ENCODE assay signal across 7 mouse cellular contexts in the genomic region with DNA sequence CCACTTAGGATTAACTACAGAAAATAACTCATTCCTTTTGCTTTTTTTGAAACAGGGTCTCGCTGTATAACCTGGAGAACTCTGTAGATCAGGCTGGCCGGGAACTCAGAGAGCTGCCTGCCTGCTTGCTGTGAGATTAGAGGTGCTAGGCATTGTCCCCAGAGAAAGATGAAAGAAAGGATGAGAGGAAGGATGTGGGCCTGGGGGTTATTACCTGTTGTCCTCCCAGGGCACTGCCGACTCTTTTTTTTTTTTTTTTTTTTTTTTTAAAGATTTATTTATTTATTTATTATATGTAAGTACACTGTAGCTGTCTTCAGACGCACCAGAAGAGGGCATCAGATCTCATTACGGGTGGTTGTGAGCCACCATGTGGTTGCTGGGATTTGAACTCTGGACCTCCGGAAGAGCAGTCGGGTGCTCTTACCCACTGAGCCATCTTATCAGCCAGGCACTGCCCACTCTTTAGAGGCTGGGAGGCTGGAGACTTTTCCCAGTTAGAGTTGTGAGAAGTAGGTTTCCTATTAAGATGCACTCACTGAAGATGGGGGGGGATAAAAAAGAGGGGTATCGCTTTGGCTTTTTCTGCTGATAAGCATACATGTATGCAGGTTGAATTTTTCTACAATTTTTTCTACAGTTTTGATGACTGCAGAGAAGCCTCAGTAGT. TPM values are rescaled to one million over a fixed set of nuclear protein-coding genes. Genes with fewer than 3 reads are reported as not detected.
DNase-seq lines count a peak whose midpoint lies in the region; ATAC-seq and TF ChIP-seq lines count a peak whose summit lies in the region.
"Not testable (repeated sequence)": the region's sequence is repeated elsewhere in the genome, so short reads cannot be mapped to it uniquely, and the experiment has no call there.

No protein-coding gene starts in this region.

- H3K27ac ChIP-seq in MEL (ENCODE audit: control insufficient read depth, low read depth, low read length); layer of hippocampus, adult 2 months; midbrain, embryonic 13.5 days: not testable (repeated sequence)
- H3K27ac ChIP-seq in embryonic facial prominence, embryonic 15.5 days (replicated peaks): peak overlapping the region; percentile 3; the same call in 1 of the 2 replicates
- 0 out of 2 replicates have a peak overlapping the region, but pooled peaks have one; percentile 1 for H3K27ac ChIP-seq in heart, embryonic 15.5 days
- 0 out of 2 replicates have a peak overlapping the region, but pooled peaks have one; percentile 32 for H3K27ac ChIP-seq in liver, embryonic 11.5 days (ENCODE audit: low read depth, low read length)

- TF ChIP-seq RAD21 in MEL (IDR thresholded peaks at IDR 0.05; ENCODE audit: low read depth, low read length): not testable (repeated sequence)

- DNase-seq in MEL (ENCODE audit: low read depth, low spot score); layer of hippocampus, adult 2 months (ENCODE audit: low spot score in 2 of 2); liver, embryonic 11.5 days (ENCODE audit: low spot score): not testable (repeated sequence)
- DNase-seq in heart, adult 11 months: peak; percentile 82

- peaks cover 17 to 44% of the 10 kb centered on the region in 2 experiments for H3K36me3 ChIP-seq in MEL (ENCODE audit: control insufficient read depth in 1 of 2, insufficient read depth in 2 of 2, low read length in 2 of 2)
- H3K36me3 ChIP-seq in embryonic facial prominence, embryonic 15.5 days: peaks cover 51% of the 10 kb centered on the region
- peaks cover 48% of the 10 kb centered on the region for H3K36me3 ChIP-seq in heart, embryonic 15.5 days
- H3K36me3 ChIP-seq in liver, embryonic 11.5 days (ENCODE audit: control insufficient read depth, insufficient read depth, low read length): peaks cover 26% of the 10 kb centered on the region
- H3K36me3 ChIP-seq in midbrain, embryonic 13.5 days: peaks cover 38% of the 10 kb centered on the region

- TF ChIP-seq CTCF in MEL (IDR thresholded peaks at IDR 0.05 in 2 of 3, conservative IDR thresholded peaks at IDR 0.05 in 1 of 3; ENCODE audit: control insufficient read depth in 1 of 3, insufficient read depth in 1 of 3, low read depth in 2 of 3, low read length in 3 of 3, poor library complexity in 1 of 3, severe bottlenecking in 1 of 3): not testable (repeated sequence)
- TF ChIP-seq CTCF in layer of hippocampus, adult 2 months (conservative IDR thresholded peaks at IDR 0.05): 0 out of 2 replicates have a peak, but pooled peaks have one; percentile 10

- H3K9ac ChIP-seq in MEL (ENCODE audit: control insufficient read depth, low read depth, low read length, poor library complexity, severe bottlenecking); embryonic facial prominence, embryonic 15.5 days; heart, embryonic 15.5 days; liver, embryonic 11.5 days (ENCODE audit: low read depth, low read length); midbrain, embryonic 13.5 days (replicated peaks): not testable (repeated sequence)

- H3K4me3 ChIP-seq in MEL (ENCODE audit: control insufficient read depth in 1 of 2, insufficient read depth in 1 of 2, low read depth in 2 of 2, low read length in 2 of 2); embryonic facial prominence, embryonic 15.5 days (replicated peaks); heart, embryonic 15.5 days; layer of hippocampus, adult 2 months; liver, embryonic 11.5 days (ENCODE audit: low read depth, low read length); midbrain, embryonic 13.5 days (replicated peaks): not testable (repeated sequence)

- H3K79me2 ChIP-seq in MEL (ENCODE audit: control insufficient read depth, insufficient read depth, low read length, poor library complexity): peaks cover 54% of the 10 kb centered on the region

- TF ChIP-seq POLR2A in MEL (IDR thresholded peaks at IDR 0.05; ENCODE audit: control insufficient read depth in 1 of 2, insufficient read depth in 1 of 2, low read depth in 1 of 2, low read length in 2 of 2, poor library complexity in 1 of 2): peak in 1 of 2 experiments; percentile 32; a peak in 1 of 4 replicates

- peaks cover 0 to 19% of the 10 kb centered on the region in 2 experiments; a peak in 3 of 4 replicates for H3K4me1 ChIP-seq in MEL (ENCODE audit: control insufficient read depth in 1 of 2, insufficient read depth in 2 of 2, low read length in 2 of 2)
- peaks cover 48% of the 10 kb centered on the region for H3K4me1 ChIP-seq in embryonic facial prominence, embryonic 15.5 days
- H3K4me1 ChIP-seq in heart, embryonic 15.5 days (replicated peaks): peaks cover 44% of the 10 kb centered on the region
- peaks cover 33% of the 10 kb centered on the region for H3K4me1 ChIP-seq in liver, embryonic 11.5 days (replicated peaks; ENCODE audit: control insufficient read depth, insufficient read depth, low read length)
- H3K4me1 ChIP-seq in midbrain, embryonic 13.5 days (replicated peaks): peaks cover 58% of the 10 kb centered on the region

- not testable (repeated sequence) for H3K9me3 ChIP-seq in MEL (replicated peaks; ENCODE audit: insufficient read depth, low read length); embryonic facial prominence, embryonic 15.5 days (replicated peaks); heart, embryonic 15.5 days (replicated peaks); liver, embryonic 11.5 days (ENCODE audit: control insufficient read depth, low read length); midbrain, embryonic 13.5 days

- not testable (repeated sequence) for ATAC-seq in embryonic facial prominence, embryonic 15.5 days (ENCODE audit: insufficient number of reproducible peaks, low FRiP score, low TSS enrichment, low read depth); heart, embryonic 15.5 days (replicated peaks; ENCODE audit: insufficient number of reproducible peaks, insufficient read depth, low FRiP score, low read depth); liver, embryonic 11.5 days (replicated peaks; ENCODE audit: low FRiP score); midbrain, embryonic 13.5 days

- WGBS in embryonic facial prominence, embryonic 15.5 days: 71% methylated on average over 6 of the region's 8 CpGs
- 59% methylated on average over 7 of the region's 8 CpGs for WGBS in heart, embryonic 15.5 days
- 71% methylated on average over 6 of the region's 8 CpGs for WGBS in liver, embryonic 11.5 days
- 79% methylated on average over 7 of the region's 8 CpGs for WGBS in midbrain, embryonic 13.5 days

- not testable (repeated sequence) for H3K27me3 ChIP-seq in MEL (ENCODE audit: control insufficient read depth in 1 of 2, insufficient read depth in 2 of 2, low read length in 2 of 2); embryonic facial prominence, embryonic 15.5 days; heart, embryonic 15.5 days; liver, embryonic 11.5 days (replicated peaks; ENCODE audit: control insufficient read depth, insufficient read depth, low read length); midbrain, embryonic 13.5 days

- not testable (repeated sequence) for TF ChIP-seq EP300 in MEL (IDR thresholded peaks at IDR 0.05; ENCODE audit: low read depth in 1 of 2, low read length in 2 of 2)

- not testable (repeated sequence) for H3K4me2 ChIP-seq in embryonic facial prominence, embryonic 15.5 days (replicated peaks); liver, embryonic 11.5 days
- peak overlapping the region; percentile 24; the same call in 1 of the 2 replicates for H3K4me2 ChIP-seq in heart, embryonic 15.5 days
- peak overlapping the region; percentile 90 for H3K4me2 ChIP-seq in midbrain, embryonic 13.5 days (replicated peaks)

TF ChIP-seq in MEL, 35 proteins besides CTCF, POLR2A, EP300 and RAD21:
- TF ChIP-seq ZNF384 (IDR thresholded peaks at IDR 0.05; ENCODE audit: low read depth, low read length): peak; percentile 60; the same call in 1 of the 2 replicates
- TF ChIP-seq TBP (IDR thresholded peaks at IDR 0.05; ENCODE audit: low read depth, low read length): peak; percentile 92

RNA-seq across cellular contexts. Expression of gene Nedd4, which starts 4.3 kb away (rescaled TPM):
- 167 and 175 TPM in 2 replicates for total RNA-seq in MEL (2012; rRNA removed)
- 100 to 1,000 TPM; 216 to 583 TPM for polyA plus RNA-seq in MEL (2012; ENCODE audit: insufficient read depth in 1 of 2, insufficient read length in 2 of 2, low read depth in 1 of 2, low replicate concordance in 2 of 2, missing spikeins in 1 of 2)
- 541 and 546 TPM in 2 replicates for polyA plus RNA-seq in embryonic facial prominence, embryonic 15.5 days (2015; fragmentation: Nextera tagmentation; extraction: Ambion mirVana)
- polyA plus RNA-seq in heart, embryonic 15.5 days (2015; fragmentation: Nextera tagmentation; extraction: Ambion mirVana): 450 and 481 TPM in 2 replicates
- total RNA-seq in layer of hippocampus, adult 2 months (2021): 100 to 1,000 TPM; 298 to 301 TPM
- polyA plus RNA-seq in liver, embryonic 11.5 days (2014; fragmentation: Nextera tagmentation; extraction: Ambion mirVana): 302 and 334 TPM in 2 replicates
- polyA plus RNA-seq in midbrain, embryonic 13.5 days (2015; fragmentation: Nextera tagmentation; extraction: Ambion mirVana): 563 and 595 TPM in 2 replicates
